Mouse (Mus musculus) limb, embryonic 12.5 days (tissue): ENCODE data around the gene Fignl2. TPM values are rescaled to one million over a fixed set of nuclear protein-coding genes. Genes with fewer than 3 reads are reported as not detected.

Experiments used
- ATAC-seq: fragments of 200-750 bp; cut with Nextera tagmentation; 2 replicates; pipeline ENCODE4 v1.8.0; 2017; ENCODE audit warnings: low read depth, moderate TSS enrichment; ENCODE audit not compliant: insufficient number of reproducible peaks, insufficient read depth, low FRiP score, low TSS enrichment
- H3K27ac ChIP-seq: fragments of 300-500 bp; sonication (generic); 2 replicates; pipeline ENCODE4 v1.5.1; 2016; ENCODE audit warnings: mild to moderate bottlenecking, moderate library complexity
- H3K27me3 ChIP-seq: fragments of 300-500 bp; sonication (generic); 2 replicates; pipeline ENCODE4 v1.6.1; 2016; ENCODE audit warnings: mild to moderate bottlenecking, moderate library complexity
- H3K36me3 ChIP-seq: fragments of 300-500 bp; sonication (generic); 2 replicates; pipeline ENCODE4 v1.6.1; 2016; ENCODE audit warnings: mild to moderate bottlenecking, moderate library complexity
- H3K4me1 ChIP-seq: fragments of 300-500 bp; sonication (generic); replicated peaks from 2 replicates; pipeline ENCODE4 v1.6.1; 2016
- H3K4me2 ChIP-seq: fragments of 300-500 bp; sonication (generic); 2 replicates; pipeline ENCODE4 v1.6.1; 2016; ENCODE audit warnings: mild to moderate bottlenecking, moderate library complexity
- H3K4me3 ChIP-seq: fragments of 300-500 bp; sonication (generic); replicated peaks from 2 replicates; pipeline ENCODE4 v1.5.1; 2016; ENCODE audit warnings: mild to moderate bottlenecking
- H3K9ac ChIP-seq: fragments of 300-500 bp; sonication (generic); replicated peaks from 2 replicates; pipeline ENCODE4 v1.6.1; 2016; ENCODE audit warnings: mild to moderate bottlenecking, moderate library complexity
- H3K9me3 ChIP-seq: fragments of 300-500 bp; sonication (generic); 2 replicates; pipeline ENCODE4 v1.6.1; 2016; ENCODE audit warnings: mild to moderate bottlenecking, moderate library complexity
- whole genome bisulfite sequencing: fragments of 180-500 bp; shearing (Covaris S2); methylation state at CpG from one replicate; pipeline ENCODE4 v1.1.7; 2016; 5-methylcytosine and 5-hydroxymethylcytosine counted together
- polyA plus RNA-seq: library from polyadenylated mRNA; unstranded; fragments of >200 nt; fragmentation: Nextera tagmentation; extraction: Ambion mirVana; gene quantifications from 2 replicates; pipeline ENCODE4 v1.2.1, GENCODE M21; 2016

Gene Fignl2
- polyA plus RNA-seq, 1 experiment from 2014 or later, result 0.56 TPM

GRCm38 (mm10) chr15:101092829-101093648 lies 14.7 kb upstream of the Fignl2 start:
- no peaks in the 10 kb centered on the region for H3K36me3 ChIP-seq
- H3K4me2 ChIP-seq, result peak overlapping the region; percentile 41
- ATAC-seq, result peak; percentile 85
- WGBS, result 7% methylated on average over 25 of the region's 25 CpGs
- peaks cover 53% of the 10 kb centered on the region for H3K4me1 ChIP-seq
- 0 out of 2 replicates have a peak overlapping the region, but pooled peaks have one; percentile 4 for H3K4me3 ChIP-seq
- peak overlapping the region; percentile 88 for H3K27ac ChIP-seq
- H3K9ac ChIP-seq, result peak overlapping the region; percentile 1; the same call in 1 of the 2 replicates
- no peaks in the 10 kb centered on the region for H3K27me3 ChIP-seq
- no peaks in the 10 kb centered on the region for H3K9me3 ChIP-seq

GRCm38 (mm10) chr15:101092121-101092828 lies 13.9 kb upstream of the Fignl2 start:
- Histone ChIP-seq H3K4me3 (0 out of 2 replicates have a peak overlapping the region, but pooled peaks have one; percentile 4), H3K4me2 (peak overlapping the region; percentile 41), H3K36me3 (no peaks in the 10 kb centered on the region), H3K9me3 (no peaks in the 10 kb centered on the region), H3K9ac (peak overlapping the region; percentile 34; the same call in 1 of the 2 replicates), H3K27me3 (no peaks in the 10 kb centered on the region), H3K4me1 (peaks cover 46% of the 10 kb centered on the region), H3K27ac (peak overlapping the region; percentile 88)
- peak; percentile 23 for ATAC-seq
- 23% methylated on average over 14 of the region's 14 CpGs for WGBS

- 88% methylated on average over 8 of the region's 8 CpGs for WGBS
- Histone ChIP-seq H3K27me3 (no peaks in the 10 kb centered on the region), H3K9me3 (no peaks in the 10 kb centered on the region), H3K27ac (peak overlapping the region; percentile 88; the same call in 1 of the 2 replicates), H3K36me3 (no peaks in the 10 kb centered on the region), H3K4me2 (no peak overlapping the region), H3K4me3 (no peak overlapping the region), H3K9ac (no peak overlapping the region), H3K4me1 (peaks cover 39% of the 10 kb centered on the region)
- no peak for ATAC-seq
Measured at GRCm38 (mm10) chr15:101091551-101091950, 13.2 kb upstream of the Fignl2 start.

- Histone ChIP-seq H3K9me3 (no peaks in the 10 kb centered on the region), H3K4me3 (no peak overlapping the region), H3K27ac (no peak overlapping the region), H3K27me3 (no peaks in the 10 kb centered on the region), H3K9ac (no peak overlapping the region), H3K4me2 (no peak overlapping the region), H3K4me1 (peaks cover 25% of the 10 kb centered on the region), H3K36me3 (no peaks in the 10 kb centered on the region)
- ATAC-seq, result no peak
- WGBS, result 83% methylated on average over 4 of the region's 4 CpGs
Measured at GRCm38 (mm10) chr15:101088291-101088690, 9.9 kb upstream of the Fignl2 start.

- H3K9ac ChIP-seq, result no peak overlapping the region
- no peaks in the 10 kb centered on the region for H3K36me3 ChIP-seq
- no peaks in the 10 kb centered on the region for H3K9me3 ChIP-seq
- H3K27me3 ChIP-seq, result no peaks in the 10 kb centered on the region
- H3K4me3 ChIP-seq, result no peak overlapping the region
- WGBS, result 63% methylated on average over 3 of the region's 3 CpGs
- no peak overlapping the region for H3K4me2 ChIP-seq
- no peak for ATAC-seq
- peaks cover 22% of the 10 kb centered on the region for H3K4me1 ChIP-seq
- peak overlapping the region; percentile 14; the same call in 1 of the 2 replicates for H3K27ac ChIP-seq
Measured at GRCm38 (mm10) chr15:101086956-101087355, 8.6 kb upstream of the Fignl2 start.

- H3K36me3 ChIP-seq, result no peaks in the 10 kb centered on the region
- ATAC-seq, result no peak
- peaks cover 27% of the 10 kb centered on the region for H3K4me1 ChIP-seq
- H3K9ac ChIP-seq, result no peak overlapping the region
- no peaks in the 10 kb centered on the region for H3K9me3 ChIP-seq
- WGBS, result 74% methylated on average over 9 of the region's 9 CpGs
- H3K27me3 ChIP-seq, result no peaks in the 10 kb centered on the region
- peak overlapping the region; percentile 14; the same call in 1 of the 2 replicates for H3K27ac ChIP-seq
- H3K4me3 ChIP-seq, result no peak overlapping the region
- H3K4me2 ChIP-seq, result no peak overlapping the region
Measured at GRCm38 (mm10) chr15:101086451-101086850, 8.1 kb upstream of the Fignl2 start.

- H3K4me1 ChIP-seq, result peaks cover 41% of the 10 kb centered on the region
- H3K9me3 ChIP-seq, result no peaks in the 10 kb centered on the region
- no peak for ATAC-seq
- no peak overlapping the region for H3K4me2 ChIP-seq
- 71% methylated on average over 10 of the region's 10 CpGs for WGBS
- H3K36me3 ChIP-seq, result no peaks in the 10 kb centered on the region
- no peaks in the 10 kb centered on the region for H3K27me3 ChIP-seq
- no peak overlapping the region for H3K4me3 ChIP-seq
- H3K9ac ChIP-seq, result no peak overlapping the region
- 0 out of 2 replicates have a peak overlapping the region, but pooled peaks have one; percentile 35 for H3K27ac ChIP-seq
Measured at GRCm38 (mm10) chr15:101084499-101084898, 6.1 kb upstream of the Fignl2 start.

GRCm38 (mm10) chr15:101082236-101082635 lies 3.9 kb upstream of the Fignl2 start:
- Histone ChIP-seq H3K4me3 (no peak overlapping the region), H3K27ac (peak overlapping the region; percentile 82), H3K36me3 (no peaks in the 10 kb centered on the region), H3K9ac (no peak overlapping the region), H3K4me2 (peak overlapping the region; percentile 3; the same call in 1 of the 2 replicates), H3K4me1 (peaks cover 45% of the 10 kb centered on the region), H3K9me3 (no peaks in the 10 kb centered on the region), H3K27me3 (no peaks in the 10 kb centered on the region)
- WGBS, result 38% methylated on average over 4 of the region's 4 CpGs
- peak; percentile 53; the same call in 1 of the 2 replicates for ATAC-seq

- Histone ChIP-seq H3K4me2 (no peak overlapping the region), H3K9ac (no peak overlapping the region), H3K4me1 (peaks cover 57% of the 10 kb centered on the region), H3K36me3 (no peaks in the 10 kb centered on the region), H3K27ac (peak overlapping the region; percentile 82), H3K27me3 (no peaks in the 10 kb centered on the region), H3K9me3 (no peaks in the 10 kb centered on the region), H3K4me3 (no peak overlapping the region)
- 72% methylated on average over 7 of the region's 7 CpGs for WGBS
- ATAC-seq, result no peak
Measured at GRCm38 (mm10) chr15:101081035-101081548, 2.7 kb upstream of the Fignl2 start.

GRCm38 (mm10) chr15:101080031-101080520 lies 1.7 kb upstream of the Fignl2 start:
- H3K27ac ChIP-seq, result no peak overlapping the region

GRCm38 (mm10) chr15:101078731-101079156 lies 377 bp upstream of the Fignl2 start:
- Histone ChIP-seq H3K27me3 (no peaks in the 10 kb centered on the region), H3K27ac (peak overlapping the region; percentile 92), H3K4me1 (peaks cover 67% of the 10 kb centered on the region), H3K4me2 (peak overlapping the region; percentile 85), H3K9me3 (no peaks in the 10 kb centered on the region), H3K36me3 (peaks cover 5% of the 10 kb centered on the region; the same call in 1 of the 2 replicates), H3K9ac (peak overlapping the region; percentile 96), H3K4me3 (peak overlapping the region; percentile 98)
- under 1% methylated on average over 30 of the region's 30 CpGs for WGBS
- ATAC-seq, result peak; percentile 72

More at GRCm38 (mm10) chr15:101080031-101080520, 1.7 kb upstream of the Fignl2 start:
- no peak overlapping the region for H3K4me3 ChIP-seq
- ATAC-seq, result no peak
- no peak overlapping the region for H3K4me2 ChIP-seq
- 81% methylated on average over 9 of the region's 9 CpGs for WGBS
- no peak overlapping the region for H3K9ac ChIP-seq
- no peaks in the 10 kb centered on the region for H3K9me3 ChIP-seq
- H3K4me1 ChIP-seq, result peaks cover 67% of the 10 kb centered on the region
- H3K36me3 ChIP-seq, result no peaks in the 10 kb centered on the region
- H3K27me3 ChIP-seq, result no peaks in the 10 kb centered on the region
